Mouse (Mus musculus): Measurements from ENCODE around the gene Wrb. TPM values are rescaled to one million over a fixed set of nuclear protein-coding genes. Genes with fewer than 3 reads are reported as not detected.
"Not testable (repeated sequence)": the region's sequence is repeated elsewhere in the genome, so short reads cannot be mapped to it uniquely, and the experiment has no call there.

The Wrb gene
- 64.6 and 71.2 TPM in 2 replicates for polyA plus RNA-seq (2015; fragmentation: Nextera tagmentation; extraction: Ambion mirVana)

DNA sequence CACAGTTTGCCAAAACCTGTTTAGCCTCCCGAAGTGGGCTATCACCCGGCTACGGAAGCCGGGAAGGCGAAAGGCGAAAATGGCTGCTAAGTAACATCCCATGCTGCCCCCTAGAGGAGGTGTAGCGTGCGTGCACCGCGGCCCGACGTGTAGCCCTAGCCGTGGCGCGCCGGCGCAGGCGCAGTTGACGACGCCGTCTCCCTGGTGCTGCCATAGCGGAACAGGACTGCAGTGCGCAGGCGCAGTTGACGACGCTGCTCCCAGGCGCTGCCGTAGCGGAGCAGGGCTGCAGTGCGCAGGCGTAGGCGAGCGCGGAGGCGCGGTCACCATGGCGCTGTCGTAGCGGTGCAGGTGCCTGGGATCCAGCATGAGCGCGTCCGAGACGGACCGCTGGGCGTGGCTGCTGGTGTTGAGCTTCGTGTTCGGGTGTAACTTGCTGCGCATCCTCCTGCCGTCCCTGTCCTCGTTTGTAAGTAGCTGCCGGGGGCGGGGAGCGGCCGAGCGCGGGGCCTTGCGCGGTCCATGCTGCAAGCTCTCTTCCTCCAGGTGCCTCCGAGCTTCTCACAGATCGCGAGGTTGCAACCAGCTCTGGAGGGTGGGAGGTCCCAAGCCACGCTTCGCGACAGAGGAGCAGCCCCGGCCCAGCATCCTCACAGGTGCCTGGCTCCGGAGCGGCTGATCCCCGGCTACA is at the start of gene Wrb:
Gene Wrb (plus strand): TSS at position 298 of the 691 bp plus-strand sequence.
- under 1% methylated on average over 68 of the region's 68 CpGs for WGBS

GRCm38 (mm10) chr16:96095966-96096365 is 49.2 kb upstream of the Wrb start:
- Histone ChIP-seq H3K4me2 (no peak overlapping the region), H3K27ac (replicated peaks) (no peak overlapping the region), H3K4me1 (peaks cover 14% of the 10 kb centered on the region), H3K9me3 (no peaks in the 10 kb centered on the region), H3K36me3 (no peaks in the 10 kb centered on the region), H3K4me3 (no peak overlapping the region), H3K27me3 (replicated peaks) (no peaks in the 10 kb centered on the region), H3K9ac (no peak overlapping the region)
- ATAC-seq (ENCODE audit: extremely low read depth, insufficient number of reproducible peaks, low FRiP score, low TSS enrichment): no peak
- WGBS: 79% methylated on average over 5 of the region's 5 CpGs

More for the DNA sequence above, at the start of gene Wrb:
- H3K4me3 ChIP-seq: peak within 1 kb of the TSS; percentile 87
- H3K9ac ChIP-seq: peak within 1 kb of the TSS; percentile 89
- ATAC-seq (ENCODE audit: extremely low read depth, insufficient number of reproducible peaks, low FRiP score, low TSS enrichment): peak; percentile 96
- H3K4me1 ChIP-seq: peaks cover 43% of the 10 kb centered on the region
- H3K27ac ChIP-seq (replicated peaks): peak within 1 kb of the TSS; percentile 66
- no peaks in the 10 kb centered on the region; the same call in 1 of the 2 replicates for H3K27me3 ChIP-seq (replicated peaks)
- H3K9me3 ChIP-seq: 0 out of 2 replicates have a peak, but pooled peaks cover 3% of the 10 kb centered on the region
- peak within 1 kb of the TSS; percentile 87 for H3K4me2 ChIP-seq
- H3K36me3 ChIP-seq: no peaks in the 10 kb centered on the region

GRCm38 (mm10) chr16:96097811-96098210 is 47.4 kb upstream of the Wrb start:
- not testable (repeated sequence) for H3K9ac ChIP-seq; H3K36me3 ChIP-seq; H3K27ac ChIP-seq (replicated peaks); H3K27me3 ChIP-seq (replicated peaks); H3K9me3 ChIP-seq; ATAC-seq (ENCODE audit: extremely low read depth, insufficient number of reproducible peaks, low FRiP score, low TSS enrichment); H3K4me1 ChIP-seq; H3K4me3 ChIP-seq; H3K4me2 ChIP-seq

- Histone ChIP-seq H3K27me3 (replicated peaks) (no peaks in the 10 kb centered on the region), H3K9ac (no peak overlapping the region), H3K4me1 (no peaks in the 10 kb centered on the region; the same call in 1 of the 2 replicates), H3K4me3 (no peak overlapping the region), H3K4me2 (no peak overlapping the region), H3K9me3 (0 out of 2 replicates have a peak, but pooled peaks cover 6% of the 10 kb centered on the region), H3K27ac (replicated peaks) (no peak overlapping the region), H3K36me3 (no peaks in the 10 kb centered on the region)
- no peak for ATAC-seq (ENCODE audit: extremely low read depth, insufficient number of reproducible peaks, low FRiP score, low TSS enrichment)
- 31% methylated on average over 2 of the region's 2 CpGs for WGBS
Observed at GRCm38 (mm10) chr16:96103036-96103435, 42.2 kb upstream of the Wrb start.

DNA sequence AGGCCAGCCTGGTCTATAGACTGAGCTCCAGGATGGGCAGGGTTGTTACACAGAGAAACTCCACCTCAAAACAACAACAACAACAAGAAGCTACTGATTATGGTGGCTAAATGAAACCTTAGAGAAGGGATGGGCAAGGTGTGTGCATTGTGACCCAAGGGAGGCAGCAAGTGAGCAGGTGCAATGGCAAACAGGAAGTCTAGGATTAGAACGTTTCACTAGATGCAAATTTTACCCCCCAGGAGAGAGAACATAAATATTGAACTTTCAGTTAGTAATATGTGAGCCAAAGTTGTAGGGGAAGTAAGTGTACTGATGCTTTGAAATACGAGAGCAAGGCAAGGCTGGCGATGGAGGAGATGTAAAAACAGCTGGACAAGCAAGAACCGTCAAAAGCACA is 35.5 kb upstream of the Wrb start:
- H3K4me2 ChIP-seq: no peak overlapping the region
- 0 out of 2 replicates have a peak, but pooled peaks cover 6% of the 10 kb centered on the region for H3K9me3 ChIP-seq
- no peaks in the 10 kb centered on the region for H3K27me3 ChIP-seq (replicated peaks)
- no peak overlapping the region for H3K9ac ChIP-seq
- 61% methylated on average over 4 of the region's 4 CpGs for WGBS
- ATAC-seq (ENCODE audit: extremely low read depth, insufficient number of reproducible peaks, low FRiP score, low TSS enrichment): no peak
- no peak overlapping the region for H3K27ac ChIP-seq (replicated peaks)
- no peak overlapping the region for H3K4me3 ChIP-seq
- peaks cover 13% of the 10 kb centered on the region for H3K4me1 ChIP-seq
- no peaks in the 10 kb centered on the region for H3K36me3 ChIP-seq

DNA sequence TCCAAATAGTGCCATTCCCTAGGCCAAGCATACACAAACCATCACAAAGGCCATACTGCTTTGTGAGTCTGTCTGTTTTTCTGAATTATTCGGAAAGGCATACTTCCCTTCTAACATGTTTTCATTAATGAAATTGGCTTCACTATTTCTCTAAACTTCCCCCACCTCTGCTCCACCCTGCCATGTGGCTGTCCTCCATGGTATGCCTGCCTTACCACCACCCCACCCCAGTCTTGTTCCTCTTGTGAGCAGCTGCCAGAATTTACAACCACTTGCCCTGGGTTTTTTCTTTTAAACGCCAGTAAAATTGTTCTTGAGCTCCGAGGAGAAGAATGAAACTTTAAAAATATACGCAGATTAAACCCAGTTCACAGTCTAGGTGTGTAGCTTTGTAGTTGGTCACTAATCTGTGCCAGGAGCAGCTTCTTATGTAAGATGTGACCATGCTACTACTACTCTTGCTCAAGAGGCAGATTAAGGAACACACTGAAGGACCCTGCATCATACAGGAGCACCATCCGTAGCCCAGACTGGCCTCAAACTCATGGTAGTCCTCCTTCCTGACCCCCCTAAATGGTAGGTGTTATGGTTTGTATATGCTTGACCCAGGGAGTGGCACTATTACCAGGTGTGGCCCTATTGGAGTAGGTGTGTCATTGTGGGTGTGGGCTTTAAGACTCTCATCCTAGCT is 34.4 kb upstream of the Wrb start:
- WGBS: 82% methylated on average over 5 of the region's 5 CpGs
- H3K4me1 ChIP-seq: peaks cover 13% of the 10 kb centered on the region
- no peak overlapping the region for H3K4me3 ChIP-seq
- ATAC-seq (ENCODE audit: extremely low read depth, insufficient number of reproducible peaks, low FRiP score, low TSS enrichment): no peak
- H3K9ac ChIP-seq: no peak overlapping the region
- 0 out of 2 replicates have a peak, but pooled peaks cover 6% of the 10 kb centered on the region for H3K9me3 ChIP-seq
- no peak overlapping the region for H3K27ac ChIP-seq (replicated peaks)
- H3K27me3 ChIP-seq (replicated peaks): no peaks in the 10 kb centered on the region
- H3K36me3 ChIP-seq: no peaks in the 10 kb centered on the region
- no peak overlapping the region for H3K4me2 ChIP-seq

DNA sequence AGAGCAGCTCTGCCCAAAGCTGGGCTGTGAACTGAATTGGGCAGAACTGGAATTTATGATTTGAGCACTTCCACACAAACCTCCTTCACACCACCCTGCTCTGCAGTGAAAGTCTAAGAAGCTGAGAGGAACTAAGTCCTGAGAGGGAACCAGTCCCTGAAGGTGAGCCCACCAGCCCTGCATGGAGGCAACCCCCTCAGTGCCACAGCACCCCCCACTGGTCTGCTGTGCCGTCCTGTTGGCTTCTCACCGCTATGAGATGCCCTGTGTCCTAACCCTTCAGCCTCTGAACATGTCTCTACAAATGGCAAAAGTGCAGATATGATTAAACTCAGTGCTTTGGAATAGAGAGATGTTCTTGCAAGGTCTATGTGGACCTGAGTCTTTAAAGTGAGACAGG is 32.4 kb upstream of the Wrb start:
- WGBS: 41% methylated on average over 2 of the region's 2 CpGs
- Histone ChIP-seq H3K27me3 (replicated peaks) (no peaks in the 10 kb centered on the region), H3K4me3 (no peak overlapping the region), H3K27ac (replicated peaks) (no peak overlapping the region), H3K36me3 (no peaks in the 10 kb centered on the region), H3K9me3 (no peaks in the 10 kb centered on the region), H3K9ac (no peak overlapping the region), H3K4me2 (no peak overlapping the region), H3K4me1 (peaks cover 13% of the 10 kb centered on the region)
- no peak for ATAC-seq (ENCODE audit: extremely low read depth, insufficient number of reproducible peaks, low FRiP score, low TSS enrichment)

DNA sequence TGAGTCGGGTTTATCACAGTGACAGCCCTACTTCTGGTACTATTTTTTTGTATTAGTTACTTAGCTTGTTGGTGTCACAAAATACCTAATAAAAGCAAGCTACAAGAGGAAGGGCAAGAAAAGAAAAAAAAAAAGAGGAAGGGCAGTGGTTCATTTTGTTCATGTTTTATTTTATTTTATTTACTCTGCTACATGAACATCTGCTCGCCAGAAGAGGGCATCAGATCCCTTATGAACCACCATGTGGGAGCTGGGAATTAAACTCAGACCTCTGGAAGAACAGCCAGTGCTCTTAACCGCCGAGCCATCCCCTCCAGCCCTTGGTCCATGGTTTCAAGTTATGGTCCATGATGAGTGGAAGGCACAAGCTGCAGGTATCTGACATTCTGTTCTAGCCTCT is 30.5 kb upstream of the Wrb start:
- Histone ChIP-seq H3K36me3 (peaks cover 14% of the 10 kb centered on the region; the same call in 1 of the 2 replicates), H3K27me3 (replicated peaks) (no peaks in the 10 kb centered on the region), H3K9ac (no peak overlapping the region), H3K9me3 (no peaks in the 10 kb centered on the region), H3K4me1 (peaks cover 13% of the 10 kb centered on the region), H3K4me3 (no peak overlapping the region), H3K27ac (replicated peaks) (no peak overlapping the region), H3K4me2 (no peak overlapping the region)
- ATAC-seq (ENCODE audit: extremely low read depth, insufficient number of reproducible peaks, low FRiP score, low TSS enrichment): no peak
- whole genome bisulfite sequencing: 41% methylated on average over 4 of the region's 4 CpGs

- ATAC-seq (ENCODE audit: extremely low read depth, insufficient number of reproducible peaks, low FRiP score, low TSS enrichment): no peak
- H3K36me3 ChIP-seq: peaks cover 60% of the 10 kb centered on the region
- WGBS: 74% methylated on average over 4 of the region's 4 CpGs
Observed at GRCm38 (mm10) chr16:96120022-96120623, 25.1 kb upstream of the Wrb start.

DNA sequence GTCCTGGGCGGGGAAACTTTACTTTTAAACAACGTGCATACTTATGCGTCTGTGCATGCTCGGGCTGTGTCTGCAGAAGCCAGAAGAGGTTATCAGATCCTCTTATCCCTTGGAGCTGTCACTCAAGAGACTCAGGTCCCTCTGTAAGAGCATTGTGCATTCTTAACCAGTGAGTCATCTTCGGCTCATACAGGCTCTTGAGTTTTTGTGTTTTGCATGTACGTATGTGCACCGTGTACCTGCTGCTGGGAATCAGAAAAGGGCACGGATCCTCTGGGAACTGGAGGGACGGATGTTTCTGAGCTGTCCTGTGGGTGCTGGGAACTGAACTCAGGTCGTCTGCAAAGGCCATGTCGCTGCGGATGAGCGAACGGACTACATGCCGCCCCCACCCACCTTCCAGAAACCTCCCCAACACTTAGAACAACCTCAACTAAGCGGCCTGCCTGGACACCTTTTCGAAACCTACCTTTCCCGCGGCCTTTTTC is 18.5 kb upstream of the Wrb start:
- 1% methylated on average over 19 of the region's 19 CpGs for WGBS
- peak overlapping the region; percentile 82 for H3K4me2 ChIP-seq

More at GRCm38 (mm10) chr16:96120022-96120623, 25.1 kb upstream of the Wrb start:
- Histone ChIP-seq H3K27me3 (replicated peaks) (no peaks in the 10 kb centered on the region), H3K27ac (replicated peaks) (no peak overlapping the region), H3K9ac (no peak overlapping the region), H3K9me3 (no peaks in the 10 kb centered on the region), H3K4me2 (no peak overlapping the region), H3K4me1 (peaks cover 9% of the 10 kb centered on the region), H3K4me3 (no peak overlapping the region)

GRCm38 (mm10) chr16:96127288-96127656 is 17.9 kb upstream of the Wrb start:
- Histone ChIP-seq H3K9ac (peak overlapping the region; percentile 97), H3K27ac (replicated peaks) (peak overlapping the region; percentile 98), H3K9me3 (no peaks in the 10 kb centered on the region), H3K4me3 (peak overlapping the region; percentile 95), H3K4me2 (peak overlapping the region; percentile 82), H3K36me3 (peaks cover 45% of the 10 kb centered on the region), H3K4me1 (peaks cover 31% of the 10 kb centered on the region), H3K27me3 (replicated peaks) (no peaks in the 10 kb centered on the region)
- WGBS: under 1% methylated on average over 52 of the region's 52 CpGs
- ATAC-seq (ENCODE audit: extremely low read depth, insufficient number of reproducible peaks, low FRiP score, low TSS enrichment): peak; percentile 54; the same call in 1 of the 2 replicates

More for the DNA sequence above, 18.5 kb upstream of the Wrb start:
- no peak for ATAC-seq (ENCODE audit: extremely low read depth, insufficient number of reproducible peaks, low FRiP score, low TSS enrichment)
- Histone ChIP-seq H3K9ac (peak overlapping the region; percentile 97), H3K9me3 (no peaks in the 10 kb centered on the region), H3K27ac (replicated peaks) (peak overlapping the region; percentile 98), H3K4me3 (peak overlapping the region; percentile 95), H3K4me1 (peaks cover 31% of the 10 kb centered on the region), H3K27me3 (replicated peaks) (no peaks in the 10 kb centered on the region), H3K36me3 (peaks cover 49% of the 10 kb centered on the region)

Data from heart, embryonic 13.5 days (tissue).